Mouse (Mus musculus) intestine, postnatal 0 days (tissue): ENCODE results near the gene Fam20b. TPM values are rescaled to one million over a fixed set of nuclear protein-coding genes. Genes with fewer than 3 reads are reported as not detected.

Source experiments
- ATAC-seq: fragments of 200-750 bp; cut with Nextera tagmentation; 2 replicates; pipeline ENCODE4 v1.8.0; 2017; ENCODE audit warnings: mild to moderate bottlenecking, moderate TSS enrichment, moderate library complexity
- H3K27ac ChIP-seq: fragments of 300-500 bp; sonication (generic); 2 replicates; pipeline ENCODE4 v1.5.1; 2014; ENCODE audit warnings: mild to moderate bottlenecking, low read depth, low read length, moderate library complexity
- H3K27me3 ChIP-seq: fragments of 300-500 bp; sonication (generic); replicated peaks from 2 replicates; pipeline ENCODE4 v1.6.1; 2014; ENCODE audit warnings: low read length, mixed read lengths; ENCODE audit not compliant: control insufficient read depth, insufficient read depth
- H3K36me3 ChIP-seq: fragments of 300-500 bp; sonication (generic); 2 replicates; pipeline ENCODE4 v1.6.1; 2014; ENCODE audit warnings: mild to moderate bottlenecking, moderate library complexity; ENCODE audit not compliant: control insufficient read depth, insufficient read depth
- H3K4me1 ChIP-seq: fragments of 300-500 bp; sonication (generic); replicated peaks from 2 replicates; pipeline ENCODE4 v1.6.1; 2014; ENCODE audit warnings: antibody characterized with exemption, low read length, mixed read lengths; ENCODE audit not compliant: control insufficient read depth, insufficient read depth
- H3K4me2 ChIP-seq: fragments of 300-500 bp; sonication (generic); replicated peaks from 2 replicates; pipeline ENCODE4 v1.6.1; 2014; ENCODE audit warnings: low read depth, mild to moderate bottlenecking, moderate library complexity
- H3K4me3 ChIP-seq: fragments of 300-500 bp; sonication (generic); 2 replicates; pipeline ENCODE4 v1.5.1; 2014; ENCODE audit warnings: low read depth, low read length
- H3K9ac ChIP-seq: fragments of 300-500 bp; sonication (generic); 2 replicates; pipeline ENCODE4 v1.6.1; 2014; ENCODE audit warnings: mild to moderate bottlenecking, low read depth, low read length
- H3K9me3 ChIP-seq: fragments of 300-500 bp; sonication (generic); 2 replicates; pipeline ENCODE4 v1.6.1; 2016; ENCODE audit warnings: mixed run types; ENCODE audit not compliant: control insufficient read depth
- CTCF ChIP-seq: sonication (generic); IDR thresholded peaks from 2 replicates; pipeline ENCODE4 v1.5.1; 2016; ENCODE audit warnings: low read depth, mild to moderate bottlenecking, control low read depth, antibody characterized with exemption, moderate library complexity
- WGBS: fragments of 180-500 bp; shearing (Covaris S2); extraction: QIAGEN DNeasy Blood & Tissue Kit; methylation state at CpG from one replicate; pipeline ENCODE4 v1.1.7; 2014; 5-methylcytosine and 5-hydroxymethylcytosine counted together
- polyA plus RNA-seq: library from polyadenylated mRNA; unstranded; fragments of >200 nt; fragmentation: Nextera tagmentation; extraction: Ambion mirVana; gene quantifications from 2 replicates; pipeline ENCODE4 v1.2.1, GENCODE M21; 2015

Fam20b gene
- polyA plus RNA-seq, 1 experiment from 2014 or later = 35.4 TPM

DNA sequence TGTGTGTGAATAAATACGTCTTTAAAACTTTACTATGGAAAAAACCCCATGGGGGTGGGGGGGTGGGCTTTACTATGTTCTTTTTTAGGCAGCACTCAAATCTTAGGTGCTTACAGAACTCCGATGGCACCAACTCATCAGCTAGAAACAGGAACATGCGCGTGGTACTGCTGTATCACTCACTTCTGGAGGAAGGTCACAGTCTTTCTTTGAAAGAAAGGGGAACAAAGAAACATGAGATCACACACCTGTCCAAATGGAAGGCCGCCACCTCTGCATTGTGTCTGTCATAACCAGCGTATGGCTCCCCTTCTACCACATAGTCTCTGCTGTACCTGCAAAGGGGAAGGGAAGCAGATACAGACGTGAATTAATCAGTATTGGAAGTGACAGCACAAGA is 16.7 kb downstream of the Fam20b start:
- Histone ChIP-seq H3K4me1 (no peaks in the 10 kb centered on the region; the same call in 1 of the 2 replicates), H3K9ac (no peak overlapping the region), H3K27me3 (no peaks in the 10 kb centered on the region), H3K4me3 (no peak overlapping the region), H3K4me2 (no peak overlapping the region), H3K36me3 (peaks cover 65% of the 10 kb centered on the region), H3K9me3 (no peaks in the 10 kb centered on the region), H3K27ac (no peak overlapping the region)
- TF ChIP-seq CTCF = no peak
- 93% methylated on average over 7 of the region's 7 CpGs for WGBS
- no peak for ATAC-seq

DNA sequence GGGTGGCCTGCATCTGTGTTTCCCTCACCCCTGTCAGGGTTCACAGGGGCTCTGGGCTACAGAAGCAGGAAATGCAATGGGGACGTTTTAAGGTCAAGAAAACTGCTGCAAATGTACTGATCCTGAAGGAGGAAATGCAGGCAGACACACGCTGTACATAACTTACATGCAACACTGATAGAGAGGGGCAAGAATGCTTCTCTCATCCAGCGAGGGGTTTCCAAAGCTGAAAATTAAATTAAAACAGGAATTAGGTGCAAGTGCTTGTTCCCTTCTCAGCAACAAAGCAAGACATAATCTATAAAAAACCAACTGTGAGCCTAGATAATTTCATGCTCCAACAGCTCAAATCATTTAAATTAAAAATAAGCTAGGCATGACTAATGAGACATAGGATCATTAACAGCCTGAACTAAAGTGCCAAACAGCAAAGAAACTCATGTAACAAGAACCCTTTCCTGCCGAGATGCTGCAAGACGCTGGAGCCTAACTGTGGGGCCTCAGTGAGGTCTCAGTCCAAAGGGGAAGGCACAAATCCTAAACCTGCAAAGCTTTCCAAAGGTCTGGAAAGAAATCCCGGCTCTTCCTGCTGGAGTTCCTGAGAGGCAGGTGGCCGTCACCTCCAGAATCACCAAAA is 32.7 kb downstream of the Fam20b start:
- H3K4me2 ChIP-seq = no peak overlapping the region
- H3K4me3 ChIP-seq = no peak overlapping the region
- H3K27ac ChIP-seq = no peak overlapping the region
- H3K4me1 ChIP-seq = no peaks in the 10 kb centered on the region
- WGBS = 82% methylated on average over 7 of the region's 7 CpGs
- H3K27me3 ChIP-seq = no peaks in the 10 kb centered on the region
- H3K9ac ChIP-seq = no peak overlapping the region
- no peaks in the 10 kb centered on the region for H3K9me3 ChIP-seq
- ATAC-seq = no peak
- TF ChIP-seq CTCF = no peak
- peaks cover 90% of the 10 kb centered on the region for H3K36me3 ChIP-seq

DNA sequence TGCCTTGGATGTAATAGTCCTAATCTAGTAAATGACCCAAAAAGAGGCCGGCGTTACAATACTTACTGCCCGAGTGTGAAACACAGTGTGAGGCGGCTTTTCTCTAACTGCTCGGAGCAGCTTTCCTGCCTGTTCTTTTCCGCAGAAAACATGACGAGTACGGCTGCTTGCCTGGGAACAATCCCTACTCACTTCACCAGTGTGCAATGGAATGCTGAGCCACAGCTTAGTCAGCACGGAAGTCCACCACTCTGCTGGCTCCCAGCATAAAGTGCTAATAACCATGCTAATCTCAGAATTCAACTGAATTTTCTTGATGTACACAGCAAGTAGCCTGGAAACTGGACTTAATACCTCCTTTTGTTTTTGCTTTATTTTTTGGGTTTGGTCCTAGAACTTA is 39.3 kb downstream of the Fam20b start:
- no peak overlapping the region for H3K27ac ChIP-seq
- no peak for TF ChIP-seq CTCF
- H3K27me3 ChIP-seq = no peaks in the 10 kb centered on the region
- no peak overlapping the region for H3K4me2 ChIP-seq
- no peak for ATAC-seq
- no peak overlapping the region for H3K4me3 ChIP-seq
- WGBS = 95% methylated on average over 9 of the region's 9 CpGs
- H3K36me3 ChIP-seq = peaks cover 51% of the 10 kb centered on the region
- no peak overlapping the region for H3K9ac ChIP-seq
- H3K9me3 ChIP-seq = no peaks in the 10 kb centered on the region
- H3K4me1 ChIP-seq = 0 out of 2 replicates have a peak, but pooled peaks cover under 1% of the 10 kb centered on the region

- H3K4me1 ChIP-seq = 0 out of 2 replicates have a peak, but pooled peaks cover 3% of the 10 kb centered on the region
Observed at GRCm38 (mm10) chr1:156677230-156677629, 41.7 kb downstream of the Fam20b start.

GRCm38 (mm10) chr1:156676596-156676995 is 42.3 kb downstream of the Fam20b start:
- Histone ChIP-seq H3K9me3 (no peaks in the 10 kb centered on the region), H3K4me2 (no peak overlapping the region), H3K36me3 (peaks cover 24% of the 10 kb centered on the region), H3K27ac (no peak overlapping the region), H3K4me3 (no peak overlapping the region), H3K4me1 (0 out of 2 replicates have a peak, but pooled peaks cover 3% of the 10 kb centered on the region), H3K27me3 (no peaks in the 10 kb centered on the region), H3K9ac (no peak overlapping the region)
- TF ChIP-seq CTCF = no peak
- 82% methylated on average over 5 of the region's 5 CpGs for WGBS
- ATAC-seq = no peak

More at GRCm38 (mm10) chr1:156677230-156677629, 41.7 kb downstream of the Fam20b start:
- 79% methylated on average over 3 of the region's 3 CpGs for WGBS
- no peak overlapping the region for H3K4me3 ChIP-seq
- peaks cover 30% of the 10 kb centered on the region for H3K36me3 ChIP-seq
- no peak for ATAC-seq
- no peak overlapping the region for H3K27ac ChIP-seq
- TF ChIP-seq CTCF = no peak
- H3K4me2 ChIP-seq = no peak overlapping the region
- no peak overlapping the region for H3K9ac ChIP-seq
- no peaks in the 10 kb centered on the region for H3K27me3 ChIP-seq
- H3K9me3 ChIP-seq = no peaks in the 10 kb centered on the region

DNA sequence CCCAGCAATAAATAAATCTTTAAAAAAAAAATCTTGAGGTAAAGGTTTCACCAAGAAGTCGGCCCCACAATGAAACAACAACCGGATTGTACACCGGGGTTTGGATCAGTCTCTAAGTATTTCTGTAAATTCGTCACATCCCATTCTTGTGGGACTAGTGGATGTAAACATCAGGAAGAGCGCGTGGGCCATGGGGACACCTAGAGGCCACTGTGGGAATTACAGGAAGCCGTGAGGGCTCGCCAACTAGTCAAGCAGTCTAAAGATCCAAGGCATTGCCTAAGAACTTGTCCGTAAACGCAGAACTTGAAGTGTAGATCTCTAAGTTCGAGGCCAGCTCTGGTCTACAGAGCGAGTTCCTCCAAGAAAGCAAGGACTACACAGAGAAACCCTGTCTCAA is 42.7 kb downstream of the Fam20b start:
- ATAC-seq = 0 out of 2 replicates have a peak, but pooled peaks have one; percentile 15
- no peaks in the 10 kb centered on the region for H3K9me3 ChIP-seq
- 0 out of 2 replicates have a peak, but pooled peaks cover 3% of the 10 kb centered on the region for H3K4me1 ChIP-seq
- no peak overlapping the region for H3K9ac ChIP-seq
- TF ChIP-seq CTCF = peak; percentile 91
- WGBS = 39% methylated on average over 12 of the region's 12 CpGs
- H3K4me3 ChIP-seq = no peak overlapping the region
- H3K27ac ChIP-seq = no peak overlapping the region
- H3K4me2 ChIP-seq = no peak overlapping the region
- H3K27me3 ChIP-seq = no peaks in the 10 kb centered on the region
- peaks cover 20% of the 10 kb centered on the region for H3K36me3 ChIP-seq
